Mouse (Mus musculus) embryonic fibroblast, embryonic 13.5 days (primary cell): Measurements from ENCODE around the gene Impg1.

Experiments
- CTCF ChIP-seq: IDR thresholded peaks from 2 replicates; pipeline ENCODE4 v1.5.1; 2011; ENCODE audit warnings: mild to moderate bottlenecking, control low read depth, low read length, moderate library complexity, borderline replicate concordance; ENCODE audit not compliant: insufficient read depth
- POLR2A ChIP-seq: IDR thresholded peaks from 2 replicates; pipeline ENCODE4 v1.6.1; 2011; ENCODE audit warnings: low read depth, mild to moderate bottlenecking, control low read depth, low read length, moderate library complexity

GRCm38 (mm10) chr9:80465381-80465780, at the start of gene Impg1:
- TF ChIP-seq POLR2A (no peak), CTCF (no peak)
